Mouse (Mus musculus): Measurements from ENCODE around the gene Krtap1-3. TPM values are rescaled to one million over a fixed set of nuclear protein-coding genes. Genes with fewer than 3 reads are reported as not detected.

Gene Krtap1-3
- polyA plus RNA-seq, 1 experiment from 2014 or later, result not detected

GRCm38 (mm10) chr11:99574106-99574505 is 17.0 kb downstream of the Krtap1-3 start:
- Histone ChIP-seq H3K9ac (ENCODE audit: low read depth, low read length) (no peak overlapping the region), H3K27me3 (ENCODE audit: control insufficient read depth, insufficient read depth, low read length) (no peaks in the 10 kb centered on the region), H3K4me3 (ENCODE audit: low read depth, low read length) (no peak overlapping the region), H3K4me1 (ENCODE audit: control insufficient read depth, insufficient read depth, low read length) (no peaks in the 10 kb centered on the region), H3K9me3 (replicated peaks; ENCODE audit: control insufficient read depth, low read length) (no peaks in the 10 kb centered on the region), H3K36me3 (ENCODE audit: control insufficient read depth, insufficient read depth, low read length) (no peaks in the 10 kb centered on the region), H3K27ac (ENCODE audit: low read depth, low read length) (no peak overlapping the region), H3K4me2 (peak overlapping the region; percentile 52)
- ATAC-seq (replicated peaks; ENCODE audit: insufficient number of reproducible peaks, low FRiP score, low TSS enrichment), result no peak
- 1% methylated on average over 7 of the region's 7 CpGs for WGBS (ENCODE audit: insufficient replicate concordance)

DNA sequence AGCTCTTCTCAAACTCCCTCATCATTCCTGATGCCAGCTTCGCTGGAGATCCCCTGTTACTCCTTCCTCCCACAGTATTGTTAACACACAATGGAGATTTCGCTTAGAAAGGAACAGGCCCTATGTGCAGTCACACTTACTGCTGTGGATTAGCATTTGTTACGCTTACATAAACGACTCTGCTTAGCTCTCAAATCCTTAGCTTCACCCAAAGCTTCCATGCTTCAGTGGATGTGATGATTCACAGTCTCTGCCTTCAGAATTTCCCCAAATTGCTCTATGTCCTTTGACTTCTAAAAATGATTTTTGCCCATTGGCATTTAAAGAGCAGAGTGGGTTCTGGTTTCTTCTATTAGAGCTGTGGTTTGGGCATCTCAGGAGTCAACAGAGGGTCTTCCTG is 18.0 kb downstream of the Krtap1-3 start:
- 66% methylated on average over 4 of the region's 4 CpGs for WGBS (ENCODE audit: insufficient replicate concordance)
- Histone ChIP-seq H3K4me1 (ENCODE audit: control insufficient read depth, insufficient read depth, low read length) (no peaks in the 10 kb centered on the region), H3K4me3 (ENCODE audit: low read depth, low read length) (no peak overlapping the region), H3K4me2 (no peak overlapping the region), H3K27me3 (ENCODE audit: control insufficient read depth, insufficient read depth, low read length) (no peaks in the 10 kb centered on the region), H3K27ac (ENCODE audit: low read depth, low read length) (no peak overlapping the region), H3K36me3 (ENCODE audit: control insufficient read depth, insufficient read depth, low read length) (no peaks in the 10 kb centered on the region), H3K9ac (ENCODE audit: low read depth, low read length) (no peak overlapping the region), H3K9me3 (replicated peaks; ENCODE audit: control insufficient read depth, low read length) (no peaks in the 10 kb centered on the region)
- ATAC-seq (replicated peaks; ENCODE audit: insufficient number of reproducible peaks, low FRiP score, low TSS enrichment), result no peak

GRCm38 (mm10) chr11:99566530-99566929 is 24.6 kb downstream of the Krtap1-3 start, which contains the start of gene Krtap3-1:
TSS of gene Krtap3-1 (minus strand) at chr11:99566630.
- no peak within 1 kb of the TSS for H3K27ac ChIP-seq (ENCODE audit: low read depth, low read length)
- no peak for ATAC-seq (replicated peaks; ENCODE audit: insufficient number of reproducible peaks, low FRiP score, low TSS enrichment)
- H3K4me3 ChIP-seq (ENCODE audit: low read depth, low read length), result no peak within 1 kb of the TSS
- no peaks in the 10 kb centered on the region for H3K4me1 ChIP-seq (ENCODE audit: control insufficient read depth, insufficient read depth, low read length)
- no peaks in the 10 kb centered on the region for H3K36me3 ChIP-seq (ENCODE audit: control insufficient read depth, insufficient read depth, low read length)
- no peaks in the 10 kb centered on the region for H3K9me3 ChIP-seq (replicated peaks; ENCODE audit: control insufficient read depth, low read length)
- WGBS (ENCODE audit: insufficient replicate concordance), result 77% methylated on average over 7 of the region's 7 CpGs
- no peaks in the 10 kb centered on the region for H3K27me3 ChIP-seq (ENCODE audit: control insufficient read depth, insufficient read depth, low read length)
- no peak within 1 kb of the TSS for H3K9ac ChIP-seq (ENCODE audit: low read depth, low read length)
- no peak within 1 kb of the TSS for H3K4me2 ChIP-seq

- Histone ChIP-seq H3K9me3 (replicated peaks; ENCODE audit: control insufficient read depth, low read length) (no peaks in the 10 kb centered on the region), H3K27me3 (ENCODE audit: control insufficient read depth, insufficient read depth, low read length) (no peaks in the 10 kb centered on the region), H3K36me3 (ENCODE audit: control insufficient read depth, insufficient read depth, low read length) (no peaks in the 10 kb centered on the region), H3K9ac (ENCODE audit: low read depth, low read length) (no peak overlapping the region), H3K4me1 (ENCODE audit: control insufficient read depth, insufficient read depth, low read length) (no peaks in the 10 kb centered on the region), H3K27ac (ENCODE audit: low read depth, low read length) (no peak overlapping the region), H3K4me3 (ENCODE audit: low read depth, low read length) (no peak overlapping the region), H3K4me2 (no peak overlapping the region)
- 79% methylated on average over 6 of the region's 6 CpGs for WGBS (ENCODE audit: insufficient replicate concordance)
- ATAC-seq (replicated peaks; ENCODE audit: insufficient number of reproducible peaks, low FRiP score, low TSS enrichment), result no peak
Observed at GRCm38 (mm10) chr11:99562580-99562979, 28.6 kb downstream of the Krtap1-3 start.

- Histone ChIP-seq H3K27me3 (ENCODE audit: control insufficient read depth, insufficient read depth, low read length) (no peaks in the 10 kb centered on the region), H3K4me2 (no peak within 1 kb of the TSS), H3K4me3 (ENCODE audit: low read depth, low read length) (no peak within 1 kb of the TSS), H3K9me3 (replicated peaks; ENCODE audit: control insufficient read depth, low read length) (no peaks in the 10 kb centered on the region), H3K9ac (ENCODE audit: low read depth, low read length) (no peak within 1 kb of the TSS), H3K36me3 (ENCODE audit: control insufficient read depth, insufficient read depth, low read length) (no peaks in the 10 kb centered on the region), H3K4me1 (ENCODE audit: control insufficient read depth, insufficient read depth, low read length) (no peaks in the 10 kb centered on the region), H3K27ac (ENCODE audit: low read depth, low read length) (no peak within 1 kb of the TSS)
- no peak for ATAC-seq (replicated peaks; ENCODE audit: insufficient number of reproducible peaks, low FRiP score, low TSS enrichment)
- 81% methylated on average over 9 of the region's 9 CpGs for WGBS (ENCODE audit: insufficient replicate concordance)
Observed at GRCm38 (mm10) chr11:99559366-99559765, 31.8 kb downstream of the Krtap1-3 start, which contains the start of gene Gm11939. TSS of gene Gm11939 (minus strand) at chr11:99559466.

DNA sequence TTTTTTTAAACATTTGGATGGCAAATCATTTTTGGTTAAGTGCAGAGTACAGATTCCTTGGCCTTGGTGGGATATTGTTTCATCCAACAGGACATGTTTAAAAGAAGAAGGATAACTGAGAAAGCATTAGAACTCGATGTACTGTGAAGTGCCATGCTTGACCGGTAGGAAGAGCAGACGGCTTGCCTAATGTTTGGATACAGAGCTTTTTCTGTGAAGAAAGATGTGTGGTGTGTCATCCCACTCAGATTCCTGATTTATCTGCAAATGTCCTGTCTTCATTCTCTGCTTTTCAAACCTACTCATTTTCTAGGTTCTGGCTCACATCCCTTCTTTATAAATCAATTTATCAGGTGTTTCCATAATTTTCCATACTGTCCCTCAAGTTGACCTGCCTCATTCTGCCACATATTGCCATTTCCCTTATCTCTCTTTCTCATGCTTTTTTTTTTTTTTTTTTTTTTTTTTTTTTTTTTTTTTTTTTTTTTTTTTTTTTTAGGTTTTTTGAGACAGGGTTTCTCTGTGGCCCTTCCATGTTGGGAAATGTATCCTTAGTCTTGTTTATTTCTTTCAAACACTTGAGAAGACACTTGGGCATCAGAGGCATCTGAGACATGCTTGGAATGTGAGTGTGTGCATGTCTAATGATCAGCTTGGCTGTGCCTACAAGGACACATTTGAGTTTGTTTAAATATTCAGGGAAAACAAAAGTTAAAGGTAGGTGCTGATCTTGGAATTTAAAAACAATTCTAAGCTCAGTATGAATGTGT is 33.0 kb downstream of the Krtap1-3 start:
- Histone ChIP-seq H3K4me3 (ENCODE audit: low read depth, low read length) (no peak overlapping the region), H3K9me3 (replicated peaks; ENCODE audit: control insufficient read depth, low read length) (no peaks in the 10 kb centered on the region), H3K27ac (ENCODE audit: low read depth, low read length) (no peak overlapping the region), H3K4me1 (ENCODE audit: control insufficient read depth, insufficient read depth, low read length) (no peaks in the 10 kb centered on the region), H3K9ac (ENCODE audit: low read depth, low read length) (no peak overlapping the region), H3K27me3 (ENCODE audit: control insufficient read depth, insufficient read depth, low read length) (no peaks in the 10 kb centered on the region), H3K36me3 (ENCODE audit: control insufficient read depth, insufficient read depth, low read length) (no peaks in the 10 kb centered on the region), H3K4me2 (no peak overlapping the region)
- no peak for ATAC-seq (replicated peaks; ENCODE audit: insufficient number of reproducible peaks, low FRiP score, low TSS enrichment)
- 62% methylated on average over 3 of the region's 3 CpGs for WGBS (ENCODE audit: insufficient replicate concordance)

DNA sequence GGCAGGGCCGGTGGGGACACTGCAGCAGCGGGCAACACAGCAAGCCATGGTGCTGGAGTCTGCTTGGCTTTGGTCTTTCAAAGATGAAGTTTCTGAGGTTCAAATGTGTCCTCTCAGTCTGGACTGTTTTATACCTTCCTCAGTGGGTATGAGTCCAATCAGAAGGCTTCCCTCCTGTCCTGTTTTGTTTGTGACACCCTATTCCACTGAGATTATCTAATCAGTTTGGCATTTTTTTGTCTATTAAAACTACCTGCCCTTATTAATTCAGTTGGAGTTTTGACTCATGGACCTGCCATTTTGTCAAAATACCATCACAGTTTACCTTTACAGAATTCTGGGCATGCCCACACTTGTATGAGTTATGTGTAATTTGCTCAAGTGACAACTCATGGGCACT is 34.4 kb downstream of the Krtap1-3 start, which contains the start of gene Krtap3-2:
Gene Krtap3-2, minus strand, starts transcription at position 101 of the 400 bp plus-strand sequence.
- ATAC-seq (replicated peaks; ENCODE audit: insufficient number of reproducible peaks, low FRiP score, low TSS enrichment), result no peak
- Histone ChIP-seq H3K27ac (ENCODE audit: low read depth, low read length) (no peak within 1 kb of the TSS), H3K4me1 (ENCODE audit: control insufficient read depth, insufficient read depth, low read length) (no peaks in the 10 kb centered on the region), H3K9me3 (replicated peaks; ENCODE audit: control insufficient read depth, low read length) (no peaks in the 10 kb centered on the region), H3K9ac (ENCODE audit: low read depth, low read length) (no peak within 1 kb of the TSS), H3K36me3 (ENCODE audit: control insufficient read depth, insufficient read depth, low read length) (no peaks in the 10 kb centered on the region), H3K27me3 (ENCODE audit: control insufficient read depth, insufficient read depth, low read length) (no peaks in the 10 kb centered on the region), H3K4me3 (ENCODE audit: low read depth, low read length) (no peak within 1 kb of the TSS), H3K4me2 (no peak within 1 kb of the TSS)
- 73% methylated on average over 2 of the region's 2 CpGs for WGBS (ENCODE audit: insufficient replicate concordance)

DNA sequence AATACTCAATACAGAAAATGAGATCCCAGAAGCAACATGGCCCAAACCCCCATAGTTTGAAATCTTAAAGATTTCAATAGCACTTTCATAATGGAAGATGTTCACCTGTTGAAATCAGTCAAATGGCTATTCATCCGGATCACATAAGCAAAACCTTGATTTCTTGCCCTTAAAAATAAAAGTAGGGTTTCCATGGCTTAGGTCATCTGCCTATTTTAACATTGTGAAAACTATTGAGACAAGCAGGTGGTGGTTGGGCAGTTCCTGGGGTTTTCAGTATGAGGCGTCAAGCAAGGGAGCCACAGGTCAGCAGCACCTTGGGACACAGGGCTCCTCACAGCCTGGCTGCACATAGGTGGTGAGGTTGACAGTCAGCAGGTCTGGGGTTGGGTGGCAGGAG is 34.9 kb downstream of the Krtap1-3 start:
- 69% methylated on average over 2 of the region's 2 CpGs for WGBS (ENCODE audit: insufficient replicate concordance)
- H3K9ac ChIP-seq (ENCODE audit: low read depth, low read length), result no peak overlapping the region
- no peak overlapping the region for H3K4me3 ChIP-seq (ENCODE audit: low read depth, low read length)
- no peak overlapping the region for H3K27ac ChIP-seq (ENCODE audit: low read depth, low read length)
- ATAC-seq (replicated peaks; ENCODE audit: insufficient number of reproducible peaks, low FRiP score, low TSS enrichment), result no peak
- no peak overlapping the region for H3K4me2 ChIP-seq
- no peaks in the 10 kb centered on the region for H3K27me3 ChIP-seq (ENCODE audit: control insufficient read depth, insufficient read depth, low read length)
- no peaks in the 10 kb centered on the region for H3K36me3 ChIP-seq (ENCODE audit: control insufficient read depth, insufficient read depth, low read length)
- no peaks in the 10 kb centered on the region for H3K4me1 ChIP-seq (ENCODE audit: control insufficient read depth, insufficient read depth, low read length)
- H3K9me3 ChIP-seq (replicated peaks; ENCODE audit: control insufficient read depth, low read length), result no peaks in the 10 kb centered on the region

GRCm38 (mm10) chr11:99550765-99551164 is 40.4 kb downstream of the Krtap1-3 start, which contains the start of gene Krtap3-3:
TSS of gene Krtap3-3 (minus strand) at chr11:99550865.
- no peak for ATAC-seq (replicated peaks; ENCODE audit: insufficient number of reproducible peaks, low FRiP score, low TSS enrichment)

More at GRCm38 (mm10) chr11:99550765-99551164, 40.4 kb downstream of the Krtap1-3 start, which contains the start of gene Krtap3-3:
- no peaks in the 10 kb centered on the region for H3K9me3 ChIP-seq (replicated peaks; ENCODE audit: control insufficient read depth, low read length)
- H3K9ac ChIP-seq (ENCODE audit: low read depth, low read length), result no peak within 1 kb of the TSS
- H3K27me3 ChIP-seq (ENCODE audit: control insufficient read depth, insufficient read depth, low read length), result no peaks in the 10 kb centered on the region
- no peaks in the 10 kb centered on the region for H3K36me3 ChIP-seq (ENCODE audit: control insufficient read depth, insufficient read depth, low read length)
- H3K4me3 ChIP-seq (ENCODE audit: low read depth, low read length), result no peak within 1 kb of the TSS
- 76% methylated on average over 4 of the region's 4 CpGs for WGBS (ENCODE audit: insufficient replicate concordance)
- H3K4me2 ChIP-seq, result no peak within 1 kb of the TSS
- H3K27ac ChIP-seq (ENCODE audit: low read depth, low read length), result no peak within 1 kb of the TSS
- no peaks in the 10 kb centered on the region for H3K4me1 ChIP-seq (ENCODE audit: control insufficient read depth, insufficient read depth, low read length)

Data from heart, embryonic 11.5 days (tissue).